8 mouse cellular contexts compared by ENCODE assay signal in genomic region chrX:151802956-151803776, GRCm38 (mm10). TPM values are rescaled to one million over a fixed set of nuclear protein-coding genes. Genes with fewer than 3 reads are reported as not detected.
DNase-seq lines count a peak whose midpoint lies in the region; ATAC-seq lines count a peak whose summit lies in the region.

No protein-coding gene starts in this region.

- WGBS in heart, embryonic 10.5 days = 16% methylated on average over 76 of the region's 77 CpGs
- 18% methylated on average over 77 of the region's 77 CpGs for WGBS in kidney, embryonic 15.5 days

- H3K4me1 ChIP-seq in heart, embryonic 10.5 days = no peaks in the 10 kb centered on the region
- H3K4me1 ChIP-seq in kidney, embryonic 15.5 days = no peaks in the 10 kb centered on the region

- peak overlapping the region; percentile 66 for H3K4me3 ChIP-seq in heart, embryonic 10.5 days
- peak overlapping the region; percentile 59 for H3K4me3 ChIP-seq in kidney, embryonic 15.5 days (replicated peaks)

- peak overlapping the region; percentile 91 for H3K27ac ChIP-seq in heart, embryonic 10.5 days
- H3K27ac ChIP-seq in kidney, embryonic 15.5 days = peak overlapping the region; percentile 94

- peak; percentile 89 for ATAC-seq in erythroblast, adult 5-6 weeks (replicated peaks; ENCODE audit: low FRiP score, poor library complexity, severe bottlenecking)
- ATAC-seq in kidney, embryonic 15.5 days (replicated peaks; ENCODE audit: low FRiP score) = peak; percentile 91
- peak; percentile 92 for ATAC-seq in monocyte, adult 5-6 weeks (replicated peaks; ENCODE audit: insufficient number of reproducible peaks, low FRiP score, low TSS enrichment, poor library complexity, severe bottlenecking)

- H3K36me3 ChIP-seq in heart, embryonic 10.5 days = no peaks in the 10 kb centered on the region
- no peaks in the 10 kb centered on the region for H3K36me3 ChIP-seq in kidney, embryonic 15.5 days

- peak overlapping the region; percentile 57 for H3K4me2 ChIP-seq in kidney, embryonic 15.5 days

- peaks cover 6% of the 10 kb centered on the region; the same call in 1 of the 2 replicates for H3K27me3 ChIP-seq in heart, embryonic 10.5 days (ENCODE audit: insufficient read depth, poor library complexity, severe bottlenecking)
- H3K27me3 ChIP-seq in kidney, embryonic 15.5 days = peaks cover 15% of the 10 kb centered on the region; the same call in 1 of the 2 replicates

- peak; percentile 90 to 92 for DNase-seq in B cell, adult 2 months
- DNase-seq in brain, adult 2 months (ENCODE audit: low read depth, low spot score) = peak; percentile 99
- peak; percentile 96 for DNase-seq in heart, embryonic 10.5 days (ENCODE audit: low spot score)
- peak; percentile 94 for DNase-seq in liver
- peak; percentile 91 to 93 for DNase-seq in spleen, postnatal 4 days (ENCODE audit: low spot score in 2 of 2)

- H3K9ac ChIP-seq in kidney, embryonic 15.5 days = peak overlapping the region; percentile 55

- no peaks in the 10 kb centered on the region for H3K9me3 ChIP-seq in heart, embryonic 10.5 days
- H3K9me3 ChIP-seq in kidney, embryonic 15.5 days (replicated peaks) = no peaks in the 10 kb centered on the region

RNA-seq across cellular contexts. Expression of gene Huwe1, which starts 2.6 kb away (rescaled TPM):
- total RNA-seq in erythroblast, adult 5-6 weeks (2015; ENCODE audit: low replicate concordance) = 64.0 and 71.9 TPM in 2 replicates
- 55.3 and 136 TPM in 2 replicates for total RNA-seq in erythroblast, adult 5-6 weeks (2017; ENCODE audit: low replicate concordance)
- polyA plus RNA-seq in heart, embryonic 10.5 days (2016; fragmentation: Nextera tagmentation; extraction: Ambion mirVana) = 42.6 and 53.0 TPM in 2 replicates
- 54.8 and 58.7 TPM in 2 replicates for polyA plus RNA-seq in kidney, embryonic 15.5 days (2015; fragmentation: Nextera tagmentation; extraction: Ambion mirVana)
- 65.0 to 150 TPM (median 137 TPM) in 3 replicates for total RNA-seq in monocyte, adult 5-6 weeks (2017)

Comparison
In these comparisons a context has a peak if more than half of its experiments do, and no peak if none do; other contexts are left out.
1. Peak in every context shown above with its lines: DNase-seq, ATAC-seq, H3K4me3 ChIP-seq and H3K27ac ChIP-seq.